Mouse (Mus musculus) large intestine, adult 2 months (tissue): ENCODE measurements around the gene Ccnd2. TPM values are rescaled to one million over a fixed set of nuclear protein-coding genes. Genes with fewer than 3 reads are reported as not detected.

Experiments
- DNase-seq: peaks from one replicate; pipeline ENCODE4 v3.0.0-alpha.2; 2012; ENCODE audit warnings: low read depth, low spot score
- WGBS: fragments of 180-500 bp; shearing (Covaris S2); methylation state at CpG from one replicate; pipeline ENCODE4 v1.1.7; 2018; 5-methylcytosine and 5-hydroxymethylcytosine counted together
- polyA plus RNA-seq: library from polyadenylated mRNA; depleted of rRNA; stranded (reverse); fragments of >200 nt; gene quantifications from 2 replicates; pipeline ENCODE4 v1.2.3, GENCODE M21; 2012; rRNA removed

Gene Ccnd2
- polyA plus RNA-seq: 48.1 and 106 TPM in 2 replicates

DNA sequence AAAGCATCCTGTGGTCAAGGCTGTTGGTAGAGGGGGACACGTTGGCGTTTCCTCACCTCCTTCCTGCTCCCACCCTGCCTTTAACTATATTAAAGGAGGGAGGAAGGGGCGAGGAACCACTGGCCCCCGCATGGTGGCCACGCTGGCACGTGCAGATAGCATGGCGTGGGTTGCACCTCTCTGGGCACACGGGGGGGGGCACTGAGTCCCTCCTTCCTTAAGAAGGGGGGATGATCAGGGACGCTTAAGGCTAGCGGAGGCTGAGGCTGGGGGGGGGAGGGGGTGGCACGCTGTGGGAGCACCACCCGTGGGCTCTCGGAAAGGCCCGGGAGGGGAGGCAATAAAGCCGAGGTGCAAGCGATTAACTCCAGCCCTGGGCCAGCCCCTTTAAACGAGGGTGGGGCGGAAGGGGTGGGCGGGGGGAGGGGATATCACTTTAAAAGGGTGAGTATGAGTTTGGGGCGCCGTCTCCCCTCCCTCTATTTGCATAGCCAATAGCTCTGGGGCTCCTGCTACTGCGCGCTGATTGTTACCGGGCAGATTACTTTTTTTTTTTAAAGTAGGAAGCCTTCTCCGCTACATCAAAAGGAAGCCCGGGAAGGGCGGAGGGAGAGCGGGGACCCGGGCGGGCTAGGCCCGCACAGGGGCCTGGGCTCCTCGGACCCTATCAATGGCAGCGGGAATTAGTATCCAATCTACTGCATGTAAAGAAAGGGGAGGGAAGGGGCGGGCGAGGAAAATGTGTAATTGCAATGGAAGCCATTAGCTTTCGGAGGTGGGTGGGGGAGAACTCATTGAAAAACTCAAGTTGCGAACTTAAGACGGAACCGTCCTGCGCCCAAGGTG lies at the start of gene Ccnd2:
Gene Ccnd2, minus strand, starts transcription at position 88 of the 846 bp plus-strand sequence.
- 2% methylated on average over 40 of the region's 40 CpGs for WGBS
- DNase-seq: no peak

GRCm38 (mm10) chr6:127196985-127197384 lies 45.0 kb upstream of the Ccnd2 start:
- DNase-seq: no peak
- 68% methylated on average over 2 of the region's 2 CpGs for WGBS

GRCm38 (mm10) chr6:127181296-127181695 lies 29.3 kb upstream of the Ccnd2 start:
- WGBS: 85% methylated on average over 12 of the region's 12 CpGs
- DNase-seq: no peak

- DNase-seq: no peak
- 66% methylated on average over 12 of the region's 12 CpGs for WGBS
Measured at GRCm38 (mm10) chr6:127179056-127179759, 27.2 kb upstream of the Ccnd2 start.

- WGBS: 80% methylated on average over 7 of the region's 7 CpGs
- DNase-seq: no peak
Measured at GRCm38 (mm10) chr6:127177962-127178361, 26.0 kb upstream of the Ccnd2 start.

DNA sequence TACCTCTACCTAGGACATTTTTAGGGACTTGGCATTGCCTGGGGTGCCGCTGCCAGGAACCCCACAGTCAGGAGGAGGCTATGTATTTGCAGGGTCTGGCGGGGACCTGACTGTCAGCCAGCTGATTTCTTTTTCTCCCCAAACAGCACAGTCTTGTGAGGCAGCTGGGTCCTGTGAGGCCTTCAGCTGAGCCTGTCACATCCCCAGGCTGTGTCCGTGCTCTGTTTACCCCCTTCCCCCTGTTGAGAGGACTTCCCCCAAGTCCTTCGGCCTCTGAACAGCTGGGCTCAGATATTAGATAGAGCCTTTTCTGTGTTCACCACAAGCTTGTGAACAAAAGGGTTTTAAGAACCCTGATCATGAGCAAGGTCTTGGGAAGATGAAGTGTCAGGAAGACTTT lies 25.4 kb upstream of the Ccnd2 start:
- no peak for DNase-seq
- 64% methylated on average over 4 of the region's 4 CpGs for WGBS

DNA sequence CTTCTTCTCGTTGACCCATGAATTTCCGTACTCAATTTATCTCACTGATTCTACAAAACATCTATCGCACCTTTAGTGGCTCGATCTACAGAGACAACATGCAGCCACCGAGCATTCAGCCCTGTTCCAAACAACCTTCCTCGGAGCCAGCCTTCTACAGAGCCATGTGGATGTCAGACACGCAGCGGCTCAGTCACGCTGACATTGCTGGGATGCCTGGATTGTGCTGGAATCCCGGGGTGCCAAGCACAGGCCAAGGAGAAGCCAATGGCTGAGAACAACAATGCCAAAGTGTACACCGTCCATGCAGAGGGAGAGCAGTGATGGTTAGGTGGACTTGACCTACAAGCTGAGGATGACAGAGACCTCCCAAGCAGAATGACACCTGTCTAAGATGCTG lies 20.5 kb upstream of the Ccnd2 start:
- no peak for DNase-seq
- 86% methylated on average over 11 of the region's 11 CpGs for WGBS

DNA sequence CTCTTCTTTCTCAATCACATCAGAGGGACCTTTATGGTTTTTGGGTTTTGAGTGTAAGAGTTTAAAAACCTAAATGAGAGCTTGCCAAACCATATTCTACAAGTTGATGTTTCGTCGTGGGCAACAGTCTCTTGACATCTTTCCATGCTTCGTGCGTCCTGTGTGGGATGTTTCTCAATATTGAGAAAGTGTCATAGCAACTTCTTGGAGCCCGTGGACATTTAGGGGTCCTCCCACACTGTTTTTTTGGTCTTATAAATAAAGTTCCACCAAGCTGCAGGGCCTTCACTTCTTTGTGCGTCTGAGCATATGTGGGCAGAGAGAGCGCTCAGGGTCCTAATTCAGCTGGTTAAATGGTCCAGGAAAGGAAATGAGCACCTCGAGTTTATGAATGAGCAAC lies 18.7 kb upstream of the Ccnd2 start:
- WGBS: 81% methylated on average over 8 of the region's 8 CpGs
- DNase-seq: no peak

- 74% methylated on average over 4 of the region's 4 CpGs for WGBS
- DNase-seq: no peak
Measured at GRCm38 (mm10) chr6:127165663-127166062, 13.7 kb upstream of the Ccnd2 start.

- no peak for DNase-seq
- WGBS: 11% methylated on average over 6 of the region's 6 CpGs
Measured at GRCm38 (mm10) chr6:127162842-127163241, 10.8 kb upstream of the Ccnd2 start.

GRCm38 (mm10) chr6:127157321-127157720 lies 5.3 kb upstream of the Ccnd2 start:
- no peak for DNase-seq
- 68% methylated on average over 1 of the region's 1 CpGs for WGBS

GRCm38 (mm10) chr6:127155468-127155867 lies 3.5 kb upstream of the Ccnd2 start:
- DNase-seq: no peak
- 3% methylated on average over 15 of the region's 15 CpGs for WGBS

GRCm38 (mm10) chr6:127154708-127155268 lies 2.8 kb upstream of the Ccnd2 start:
- no peak for DNase-seq
- WGBS: under 1% methylated on average over 34 of the region's 34 CpGs

- no peak for DNase-seq
- 2% methylated on average over 30 of the region's 30 CpGs for WGBS
Measured at GRCm38 (mm10) chr6:127153972-127154707, 2.1 kb upstream of the Ccnd2 start.

GRCm38 (mm10) chr6:127153296-127153800 lies 1.4 kb upstream of the Ccnd2 start:
- WGBS: under 1% methylated on average over 28 of the region's 28 CpGs
- no peak for DNase-seq

GRCm38 (mm10) chr6:127151565-127152105 lies 358 bp downstream of the Ccnd2 start:
- WGBS: under 1% methylated on average over 29 of the region's 29 CpGs
- DNase-seq: no peak

- 1% methylated on average over 33 of the region's 34 CpGs for WGBS
- no peak for DNase-seq
Measured at GRCm38 (mm10) chr6:127150663-127151564, 1.1 kb downstream of the Ccnd2 start.

GRCm38 (mm10) chr6:127149944-127150662 lies 1.9 kb downstream of the Ccnd2 start:
- DNase-seq: no peak
- WGBS: under 1% methylated on average over 38 of the region's 38 CpGs
